Mouse (Mus musculus) limb, embryonic 14.5 days (tissue): ENCODE results near the gene E030018B13Rik. TPM values are rescaled to one million over a fixed set of nuclear protein-coding genes. Genes with fewer than 3 reads are reported as not detected.

Experiments
- ATAC-seq: fragments of 200-750 bp; cut with Nextera tagmentation; 2 replicates; pipeline ENCODE4 v1.8.0; 2017; ENCODE audit warnings: low read depth, moderate number of reproducible peaks, moderate TSS enrichment; ENCODE audit not compliant: low FRiP score
- DNase-seq: peaks from one replicate; pipeline ENCODE4 v3.0.0-alpha.2; 2015; ENCODE audit warnings: low spot score
- H3K27ac ChIP-seq: fragments of 300-500 bp; sonication (generic); replicated peaks from 2 replicates; pipeline ENCODE4 v1.5.1; 2014; ENCODE audit warnings: low read depth, mild to moderate bottlenecking, low read length, moderate library complexity, mixed read lengths
- H3K27me3 ChIP-seq: fragments of 300-500 bp; sonication (generic); 2 replicates; pipeline ENCODE4 v1.6.1; 2014; ENCODE audit warnings: low read length, mixed read lengths; ENCODE audit not compliant: control insufficient read depth, insufficient read depth
- H3K36me3 ChIP-seq: fragments of 300-500 bp; sonication (generic); 2 replicates; pipeline ENCODE4 v1.6.1; 2014; ENCODE audit warnings: mild to moderate bottlenecking, low read length, moderate library complexity, mixed read lengths; ENCODE audit not compliant: control insufficient read depth, insufficient read depth
- H3K4me1 ChIP-seq: fragments of 300-500 bp; sonication (generic); 2 replicates; pipeline ENCODE4 v1.6.1; 2014; ENCODE audit warnings: antibody characterized with exemption, low read length, mixed read lengths; ENCODE audit not compliant: control insufficient read depth, insufficient read depth
- H3K4me2 ChIP-seq: fragments of 300-500 bp; sonication (generic); replicated peaks from 2 replicates; pipeline ENCODE4 v1.6.1; 2014; ENCODE audit warnings: low read depth, mild to moderate bottlenecking, low read length, moderate library complexity; ENCODE audit not compliant: severe bottlenecking
- H3K4me3 ChIP-seq: fragments of 300-500 bp; sonication (generic); replicated peaks from 2 replicates; pipeline ENCODE4 v1.5.1; 2014; ENCODE audit warnings: low read length
- H3K9ac ChIP-seq: fragments of 300-500 bp; sonication (generic); 2 replicates; pipeline ENCODE4 v1.6.1; 2014; ENCODE audit warnings: mild to moderate bottlenecking, low read depth, low read length, moderate library complexity; ENCODE audit not compliant: severe bottlenecking
- H3K9me3 ChIP-seq: fragments of 300-500 bp; sonication (generic); 2 replicates; pipeline ENCODE4 v1.6.1; 2016; ENCODE audit warnings: low read length; ENCODE audit not compliant: control insufficient read depth
- POLR2A ChIP-seq: fragments of 200-500 bp; IDR thresholded peaks from 2 replicates; pipeline ENCODE4 v1.8.0; 2012; ENCODE audit warnings: inconsistent platforms, mild to moderate bottlenecking, moderate library complexity, borderline replicate concordance; ENCODE audit not compliant: insufficient read depth, insufficient read length; ENCODE audit errors: extremely low read depth
- whole genome bisulfite sequencing: fragments of 180-500 bp; shearing (Covaris S2); extraction: QIAGEN DNeasy Blood & Tissue Kit; methylation state at CpG from one replicate; pipeline ENCODE4 v1.1.7; 2014; 5-methylcytosine and 5-hydroxymethylcytosine counted together
- polyA plus RNA-seq, 2 experiments: library from polyadenylated mRNA; depleted of rRNA in 1 of 2; stranded (reverse) in 1 of 2; unstranded in 1 of 2; fragments of >200 nt; fragmentation: Nextera tagmentation in 1 of 2; extraction: Ambion mirVana in 1 of 2; gene quantifications; 2 replicates each; pipeline versions ENCODE4 v1.2.1 to v1.2.3; 2012 to 2014

The E030018B13Rik gene
- polyA plus RNA-seq, 2 experiments: not detected

DNA sequence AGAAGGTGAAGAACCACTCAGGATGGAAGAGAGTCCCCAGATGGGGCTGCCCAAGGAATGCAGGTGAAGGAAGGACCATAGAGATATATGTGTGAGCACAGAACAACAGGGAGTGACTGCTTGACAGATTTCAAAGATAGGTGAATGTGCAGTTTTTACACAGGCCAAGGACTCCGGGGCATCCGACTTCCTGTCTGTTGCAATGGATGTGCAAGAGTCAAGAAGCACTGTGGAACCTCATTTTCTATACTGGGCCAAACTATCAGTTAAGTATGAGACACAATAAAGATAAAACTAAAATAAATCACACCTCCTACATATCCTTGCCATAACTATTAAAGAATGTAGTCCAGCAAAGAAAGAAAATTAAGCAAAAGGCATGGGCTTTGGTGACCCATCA, 40.0 kb upstream of the E030018B13Rik start:
- DNase-seq: no peak
- WGBS: 87% methylated on average over 2 of the region's 2 CpGs
- no peaks in the 10 kb centered on the region for H3K9me3 ChIP-seq
- H3K4me3 ChIP-seq: no peak overlapping the region
- ATAC-seq: no peak
- no peak overlapping the region for H3K27ac ChIP-seq
- no peak overlapping the region for H3K9ac ChIP-seq
- H3K27me3 ChIP-seq: no peaks in the 10 kb centered on the region
- peaks cover 4% of the 10 kb centered on the region; the same call in 1 of the 2 replicates for H3K4me1 ChIP-seq
- H3K36me3 ChIP-seq: no peaks in the 10 kb centered on the region
- no peak for TF ChIP-seq POLR2A
- no peak overlapping the region for H3K4me2 ChIP-seq

DNA sequence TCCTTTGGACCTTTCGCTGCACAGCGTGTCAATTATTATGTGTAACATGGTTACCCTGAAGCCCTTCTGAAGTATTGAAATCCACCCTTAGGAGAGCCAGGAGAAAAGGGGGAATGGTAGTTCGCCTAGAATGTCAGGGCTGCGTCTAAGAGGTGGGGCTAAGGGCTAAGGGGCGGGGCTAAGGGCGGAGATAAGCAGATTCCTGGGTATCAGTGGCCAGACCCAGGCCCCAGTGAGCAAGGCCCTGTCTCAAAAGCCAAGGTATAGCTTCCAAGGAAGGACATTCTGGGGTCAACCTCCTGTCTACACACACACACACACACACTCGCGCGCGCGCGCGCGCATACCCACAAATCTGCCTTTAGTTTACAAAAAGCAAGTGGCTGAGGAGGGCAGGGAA, 39.0 kb upstream of the E030018B13Rik start:
- H3K9ac ChIP-seq: no peak overlapping the region
- no peak for TF ChIP-seq POLR2A
- H3K36me3 ChIP-seq: no peaks in the 10 kb centered on the region
- DNase-seq (no peak), ATAC-seq (no peak)
- peaks cover 4% of the 10 kb centered on the region; the same call in 1 of the 2 replicates for H3K4me1 ChIP-seq
- no peak overlapping the region for H3K27ac ChIP-seq
- H3K27me3 ChIP-seq: no peaks in the 10 kb centered on the region
- no peaks in the 10 kb centered on the region for H3K9me3 ChIP-seq
- H3K4me3 ChIP-seq: no peak overlapping the region
- WGBS: 27% methylated on average over 14 of the region's 14 CpGs
- H3K4me2 ChIP-seq: no peak overlapping the region

DNA sequence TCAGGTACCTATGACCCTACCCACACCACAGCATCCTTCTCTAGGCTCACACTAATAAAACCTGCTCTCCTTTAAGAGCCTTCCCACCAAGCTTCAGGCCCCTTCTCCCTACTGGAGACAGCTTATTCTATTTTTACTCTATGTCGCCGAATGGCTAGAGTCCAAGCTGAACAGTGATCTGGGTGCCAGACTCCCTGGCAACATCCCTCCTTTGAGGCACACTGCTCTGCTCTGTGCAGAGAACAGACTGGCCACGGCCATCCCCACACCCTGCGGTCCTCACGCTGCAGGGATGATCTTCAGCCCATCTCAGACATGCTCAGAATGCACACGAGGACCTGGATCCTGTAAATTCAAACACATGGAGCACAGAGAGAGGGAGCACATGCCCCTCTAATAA, 37.1 kb upstream of the E030018B13Rik start:
- Histone ChIP-seq H3K9ac (no peak overlapping the region), H3K4me3 (no peak overlapping the region), H3K4me1 (peaks cover 4% of the 10 kb centered on the region; the same call in 1 of the 2 replicates), H3K9me3 (no peaks in the 10 kb centered on the region), H3K27ac (no peak overlapping the region), H3K36me3 (no peaks in the 10 kb centered on the region), H3K27me3 (no peaks in the 10 kb centered on the region), H3K4me2 (no peak overlapping the region)
- ATAC-seq: no peak
- 71% methylated on average over 6 of the region's 6 CpGs for WGBS
- TF ChIP-seq POLR2A: no peak
- DNase-seq: no peak

DNA sequence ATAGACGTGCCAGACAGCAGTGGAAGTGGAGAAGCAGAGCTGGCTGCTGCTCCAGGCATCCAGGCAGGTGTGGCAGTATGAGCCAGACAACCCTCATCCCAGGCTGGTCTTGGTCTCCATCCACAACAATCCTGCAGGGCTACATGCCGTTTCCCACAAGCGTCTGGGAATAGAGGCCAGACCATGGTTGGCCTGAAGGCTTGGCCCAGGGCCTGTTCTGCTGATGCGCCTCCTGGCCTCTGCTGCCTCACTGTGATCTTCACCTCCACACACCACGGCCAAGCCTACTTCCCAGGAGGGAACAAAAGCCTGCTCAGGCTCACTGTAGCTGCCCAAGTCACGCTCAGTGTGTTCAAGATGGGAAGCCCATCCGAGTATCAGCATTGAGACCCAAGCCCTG, 33.9 kb upstream of the E030018B13Rik start:
- H3K9ac ChIP-seq: no peak overlapping the region
- no peaks in the 10 kb centered on the region for H3K9me3 ChIP-seq
- no peak overlapping the region for H3K4me2 ChIP-seq
- 76% methylated on average over 7 of the region's 7 CpGs for WGBS
- no peak overlapping the region for H3K4me3 ChIP-seq
- ATAC-seq: no peak
- H3K27me3 ChIP-seq: no peaks in the 10 kb centered on the region
- TF ChIP-seq POLR2A: no peak
- H3K27ac ChIP-seq: no peak overlapping the region
- H3K4me1 ChIP-seq: no peaks in the 10 kb centered on the region
- no peak for DNase-seq
- no peaks in the 10 kb centered on the region for H3K36me3 ChIP-seq

DNA sequence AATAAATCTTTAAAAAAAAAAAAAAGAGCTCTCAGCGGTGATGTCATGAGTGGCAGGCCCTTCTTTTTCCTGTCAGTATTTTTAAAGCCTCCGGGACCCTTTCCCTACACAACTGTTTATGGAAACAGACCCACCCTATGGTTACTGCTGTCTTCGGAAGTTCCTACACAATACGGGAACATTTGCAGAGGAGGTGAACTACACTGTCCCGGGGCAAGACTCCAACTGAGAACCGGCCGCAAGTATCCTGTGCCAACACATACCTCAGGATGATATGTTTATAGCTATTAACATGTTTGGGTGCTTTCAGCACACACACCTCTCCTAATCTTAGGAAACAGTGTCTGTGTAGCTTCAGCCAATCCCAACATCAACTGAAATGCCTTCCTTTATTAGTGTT, 31.6 kb upstream of the E030018B13Rik start:
- H3K4me1 ChIP-seq: 0 out of 2 replicates have a peak, but pooled peaks cover 3% of the 10 kb centered on the region
- DNase-seq (no peak), ATAC-seq (no peak)
- WGBS: 87% methylated on average over 7 of the region's 7 CpGs
- no peak for TF ChIP-seq POLR2A
- H3K4me2 ChIP-seq: no peak overlapping the region
- H3K36me3 ChIP-seq: peaks cover 6% of the 10 kb centered on the region
- no peaks in the 10 kb centered on the region for H3K27me3 ChIP-seq
- H3K9ac ChIP-seq: no peak overlapping the region
- H3K9me3 ChIP-seq: no peaks in the 10 kb centered on the region
- no peak overlapping the region for H3K4me3 ChIP-seq
- H3K27ac ChIP-seq: no peak overlapping the region
